Mouse (Mus musculus) adrenal gland, adult 8-10 months (tissue): ENCODE measurements around the gene Lmf1. TPM values are rescaled to one million over a fixed set of nuclear protein-coding genes. Genes with fewer than 3 reads are reported as not detected.

ENCODE experiments used
- DNase-seq: peaks from one replicate; pipeline ENCODE4 v3.0.0; 2022
- total RNA-seq, 4 experiments: library from RNA; stranded (reverse); gene quantifications; 2 replicates each; pipeline ENCODE4 v1.2.4; 2022

The Lmf1 gene
- total RNA-seq, 4 experiments from 2014 or later: 36.0 to 39.9 (median 38.2) TPM

- DNase-seq: no peak
Measured at GRCm38 (mm10) chr17:25643517-25644294, 64.8 kb downstream of the Lmf1 start.

- no peak for DNase-seq
Measured at GRCm38 (mm10) chr17:25644761-25645160, 65.9 kb downstream of the Lmf1 start.

GRCm38 (mm10) chr17:25645661-25646060, 66.8 kb downstream of the Lmf1 start:
- no peak for DNase-seq

GRCm38 (mm10) chr17:25647901-25648300, 69.0 kb downstream of the Lmf1 start:
- DNase-seq: no peak

- no peak for DNase-seq
Measured at GRCm38 (mm10) chr17:25648678-25649216, 69.9 kb downstream of the Lmf1 start.

- no peak for DNase-seq
Measured at GRCm38 (mm10) chr17:25650726-25651125, 71.8 kb downstream of the Lmf1 start.

- no peak for DNase-seq
Measured at GRCm38 (mm10) chr17:25652272-25652671, 73.4 kb downstream of the Lmf1 start.

- DNase-seq: no peak
Measured at GRCm38 (mm10) chr17:25656142-25656825, 77.4 kb downstream of the Lmf1 start.

GRCm38 (mm10) chr17:25656826-25657189, 77.9 kb downstream of the Lmf1 start:
- no peak for DNase-seq

GRCm38 (mm10) chr17:25663213-25663835, 84.4 kb downstream of the Lmf1 start:
- no peak for DNase-seq

GRCm38 (mm10) chr17:25665485-25665884, 86.6 kb downstream of the Lmf1 start:
- DNase-seq: no peak

- DNase-seq: no peak
Measured at GRCm38 (mm10) chr17:25665891-25666290, 87.0 kb downstream of the Lmf1 start.

- DNase-seq: no peak
Measured at GRCm38 (mm10) chr17:25668481-25669055, 89.7 kb downstream of the Lmf1 start.

- no peak for DNase-seq
Measured at GRCm38 (mm10) chr17:25672982-25673381, 94.1 kb downstream of the Lmf1 start.

GRCm38 (mm10) chr17:25677969-25678368, 99.1 kb downstream of the Lmf1 start:
- DNase-seq: no peak

GRCm38 (mm10) chr17:25679818-25680217, 100.9 kb downstream of the Lmf1 start:
- no peak for DNase-seq

GRCm38 (mm10) chr17:25681636-25682035, 102.8 kb downstream of the Lmf1 start:
- DNase-seq: no peak

- DNase-seq: no peak
Measured at GRCm38 (mm10) chr17:25686323-25686722, 107.4 kb downstream of the Lmf1 start.

GRCm38 (mm10) chr17:25688922-25689321, 110.0 kb downstream of the Lmf1 start:
- no peak for DNase-seq

- DNase-seq: no peak
Measured at GRCm38 (mm10) chr17:25696263-25696662, 117.4 kb downstream of the Lmf1 start.

GRCm38 (mm10) chr17:25698446-25698845, 119.6 kb downstream of the Lmf1 start:
- DNase-seq: peak; percentile 33

- DNase-seq: no peak
Measured at GRCm38 (mm10) chr17:25700863-25701496, 122.1 kb downstream of the Lmf1 start.
